Comparison of ENCODE assay signal across 12 mouse cellular contexts in genomic region chr7:125248386-125248785, GRCm38 (mm10).
"Had no signal": no experiment of that assay in that cellular context is flagged by ENCODE, and none has a peak within 500 bp of the region (broad histone marks: within the 10 kb centered on the region; RNA-seq: fewer than 3 reads in every experiment).

No protein-coding gene starts in this region.

- DNase-seq: kidney, postnatal 10 days; kidney, postnatal 36 days; layer of hippocampus, postnatal 36 days; liver, embryonic 13.5 days; lung, adult 2 months; lung, postnatal 14 days; lung, postnatal 4 days; midbrain, embryonic 14.5 days; right cerebral cortex, adult 18-20 months; right cerebral cortex, postnatal 25 days; spleen, adult 18-20 months; thymus, postnatal 25 days had no signal
